Mouse (Mus musculus): ENCODE results near the gene Klc4.

GRCm38 (mm10) chr17:46603229-46603628, 42.6 kb downstream of the Klc4 start:
- TF ChIP-seq CTCF (conservative IDR thresholded peaks at IDR 0.05; ENCODE audit: insufficient read depth, insufficient read length, low read depth, low read length), result no peak
- TF ChIP-seq POLR2A (IDR thresholded peaks at IDR 0.05; ENCODE audit: low read depth, low read length), result no peak

Data from kidney, adult 2 months (tissue).